Mouse (Mus musculus) small intestine, adult 2 months (tissue): Measurements from ENCODE around the gene Mep1a.

Source experiments
- CTCF ChIP-seq: fragments of 200-500 bp; IDR thresholded peaks from 2 replicates; pipeline ENCODE4 v1.5.1; 2012; ENCODE audit warnings: low read depth, mild to moderate bottlenecking, control low read depth, inconsistent platforms, low read length, moderate library complexity, mixed read lengths; ENCODE audit not compliant: insufficient replicate concordance, insufficient read length; ENCODE audit errors: extremely low read depth
- POLR2A ChIP-seq: fragments of 200-500 bp; IDR thresholded peaks from 2 replicates; pipeline ENCODE4 v1.6.1; 2012; ENCODE audit warnings: low read depth, mild to moderate bottlenecking, control low read depth, inconsistent platforms, low read length, moderate library complexity

GRCm38 (mm10) chr17:43531192-43531591, 28.6 kb upstream of the Mep1a start:
- TF ChIP-seq POLR2A: no peak
- TF ChIP-seq CTCF: no peak
